Mouse (Mus musculus) small intestine, adult 2 months (tissue): ENCODE measurements around the gene Fastkd5.

ENCODE experiments used
- CTCF ChIP-seq: fragments of 200-500 bp; IDR thresholded peaks from 2 replicates; pipeline ENCODE4 v1.5.1; 2012; ENCODE audit warnings: low read depth, mild to moderate bottlenecking, control low read depth, inconsistent platforms, low read length, moderate library complexity, mixed read lengths; ENCODE audit not compliant: insufficient replicate concordance, insufficient read length; ENCODE audit errors: extremely low read depth
- POLR2A ChIP-seq: fragments of 200-500 bp; IDR thresholded peaks from 2 replicates; pipeline ENCODE4 v1.6.1; 2012; ENCODE audit warnings: low read depth, mild to moderate bottlenecking, control low read depth, inconsistent platforms, low read length, moderate library complexity

DNA sequence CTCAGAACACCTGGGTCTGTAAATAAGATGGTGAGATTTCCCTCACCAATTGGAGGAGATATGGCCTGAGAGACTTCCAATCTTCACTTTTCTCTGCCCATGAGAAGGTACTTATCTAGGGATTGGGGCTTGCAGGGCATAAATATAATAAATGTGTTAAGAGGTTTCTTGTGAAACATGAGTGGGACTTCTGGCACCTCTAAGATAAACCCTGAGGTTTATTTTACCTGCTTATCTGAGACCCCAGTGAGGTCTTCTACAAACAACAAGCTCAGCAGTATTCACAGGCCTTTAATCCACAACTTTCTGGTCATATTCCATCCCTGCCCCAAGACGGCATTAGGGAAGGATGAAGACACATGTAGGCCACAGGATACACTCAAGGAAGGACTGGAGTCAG lies 23.9 kb upstream of the Fastkd5 start:
- TF ChIP-seq CTCF (no peak), POLR2A (no peak)
